Mouse (Mus musculus) megakaryocyte, embryonic 14.5 days (primary cell): ENCODE results near the gene Ttc21a. TPM values are rescaled to one million over a fixed set of nuclear protein-coding genes. Genes with fewer than 3 reads are reported as not detected.

Experiments used
- H3K27me3 ChIP-seq: replicated peaks from 2 replicates; pipeline ENCODE3; 2012; ENCODE audit warnings: inconsistent platforms
- H3K36me3 ChIP-seq: replicated peaks from 2 replicates; pipeline ENCODE3; 2012; ENCODE audit warnings: low read length, inconsistent platforms, mixed read lengths
- H3K4me1 ChIP-seq: 2 replicates; pipeline ENCODE4 v1.6.1; 2012; ENCODE audit warnings: inconsistent platforms
- H3K4me3 ChIP-seq: replicated peaks from 2 replicates; pipeline ENCODE3; 2012; ENCODE audit warnings: moderate library complexity, mild to moderate bottlenecking, inconsistent platforms
- H3K9me3 ChIP-seq: 2 replicates; pipeline ENCODE4 v1.6.1; 2012; ENCODE audit warnings: inconsistent platforms
- FLI1 ChIP-seq: IDR thresholded peaks from 2 replicates; pipeline ENCODE4 v1.6.1; 2012; ENCODE audit warnings: low read length, inconsistent platforms, mixed read lengths
- GATA1 ChIP-seq: IDR thresholded peaks from 3 replicates; pipeline ENCODE4 v1.6.1; 2012; ENCODE audit warnings: mixed read lengths, low read length, inconsistent platforms, borderline replicate concordance
- polyA plus RNA-seq: library from polyadenylated mRNA; stranded (reverse); fragments of >175 nt; gene quantifications from 2 replicates; pipeline ENCODE4 v1.2.3, GENCODE M21; 2012; ENCODE audit warnings: low replicate concordance; ENCODE audit not compliant: insufficient read depth

Gene Ttc21a
- polyA plus RNA-seq = 0.26 TPM in 1 of 2 replicates, not detected in the other

GRCm38 (mm10) chr9:119937005-119937773 lies at the start of gene Ttc21a, which contains the start of gene Gorasp1:
Gene Ttc21a, plus strand, starts transcription at chr9:119937606.
Gene Gorasp1, minus strand, starts transcription at chr9:119937565.
- Histone ChIP-seq H3K4me1 (peaks cover 73% of the 10 kb centered on the region), H3K9me3 (no peaks in the 10 kb centered on the region), H3K36me3 (peaks cover 26% of the 10 kb centered on the region), H3K4me3 (peak within 1 kb of the TSS; percentile 98), H3K27me3 (peaks cover 13% of the 10 kb centered on the region)
- TF ChIP-seq FLI1 = 0 out of 2 replicates have a peak, but pooled peaks have one; percentile 9
- no peak for TF ChIP-seq GATA1

DNA sequence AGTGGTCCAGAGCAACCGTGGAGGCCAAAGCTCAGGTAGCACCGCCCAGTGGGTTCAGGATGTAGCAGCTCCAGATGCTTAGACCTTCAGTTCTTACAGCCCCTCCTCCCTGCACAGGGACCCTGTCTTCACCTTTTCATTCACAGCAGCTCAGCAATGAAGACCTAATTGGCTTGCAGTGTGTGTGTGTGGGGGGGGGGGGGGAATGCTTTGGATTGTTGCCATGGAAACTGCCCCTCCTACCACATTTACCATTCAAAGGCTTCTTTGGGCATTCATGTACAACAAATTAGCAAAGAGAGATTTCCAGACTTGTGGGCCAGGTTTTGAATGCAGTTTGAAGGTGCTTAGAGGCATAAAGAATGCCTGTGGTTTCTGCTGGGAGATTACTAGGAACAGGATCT lies 48.6 kb upstream of the Ttc21a start:
- Histone ChIP-seq H3K4me1 (peaks cover 6% of the 10 kb centered on the region), H3K4me3 (no peak overlapping the region), H3K9me3 (peaks cover 12% of the 10 kb centered on the region), H3K27me3 (peaks cover 1% of the 10 kb centered on the region), H3K36me3 (peaks cover 4% of the 10 kb centered on the region)
- TF ChIP-seq GATA1 (no peak), FLI1 (no peak)

DNA sequence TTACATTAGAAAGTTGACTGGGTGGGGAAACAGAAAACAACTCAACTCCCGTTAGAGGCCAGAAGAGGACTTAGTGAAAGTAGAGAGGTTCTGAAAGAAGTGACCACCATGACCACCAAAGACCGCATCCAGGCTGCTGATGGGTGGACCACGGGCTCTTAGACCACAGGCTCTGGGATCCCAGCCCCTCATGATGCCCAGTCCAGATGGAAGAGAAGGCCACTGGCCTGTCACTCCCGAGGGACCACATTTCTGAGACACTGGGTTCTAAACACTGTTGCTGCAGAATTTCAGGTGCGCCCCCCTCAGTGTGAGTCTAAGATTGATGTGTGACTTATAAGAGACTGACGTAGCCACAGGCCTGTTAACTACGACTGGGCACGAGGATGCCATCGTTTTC lies 48.0 kb upstream of the Ttc21a start:
- Histone ChIP-seq H3K9me3 (peaks cover 12% of the 10 kb centered on the region), H3K4me3 (no peak overlapping the region), H3K27me3 (peaks cover 1% of the 10 kb centered on the region), H3K4me1 (peaks cover 12% of the 10 kb centered on the region), H3K36me3 (peaks cover 4% of the 10 kb centered on the region)
- TF ChIP-seq GATA1 = no peak
- TF ChIP-seq FLI1 = no peak

DNA sequence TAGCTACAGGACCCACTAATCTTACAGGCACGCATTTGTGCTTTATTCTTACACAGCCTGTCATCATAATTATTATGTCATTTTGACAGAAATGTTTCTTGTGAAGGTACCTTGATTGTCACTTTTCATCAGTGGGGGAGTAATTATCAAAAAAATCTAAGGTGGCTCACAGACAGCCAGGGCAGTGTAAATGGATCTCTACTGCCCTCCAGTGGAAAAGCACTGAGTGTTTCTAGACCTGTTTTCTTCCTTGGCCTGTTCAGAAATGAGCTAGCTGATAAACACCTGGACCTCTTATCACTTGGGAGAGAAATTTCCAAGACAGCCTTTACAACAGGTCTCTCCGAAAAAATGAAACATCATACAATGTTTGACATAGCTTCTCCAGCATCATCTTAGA lies 46.7 kb upstream of the Ttc21a start:
- Histone ChIP-seq H3K4me3 (no peak overlapping the region), H3K9me3 (peaks cover 12% of the 10 kb centered on the region), H3K27me3 (peaks cover 1% of the 10 kb centered on the region), H3K4me1 (peaks cover 17% of the 10 kb centered on the region), H3K36me3 (peaks cover 4% of the 10 kb centered on the region)
- TF ChIP-seq FLI1 (no peak), GATA1 (no peak)

DNA sequence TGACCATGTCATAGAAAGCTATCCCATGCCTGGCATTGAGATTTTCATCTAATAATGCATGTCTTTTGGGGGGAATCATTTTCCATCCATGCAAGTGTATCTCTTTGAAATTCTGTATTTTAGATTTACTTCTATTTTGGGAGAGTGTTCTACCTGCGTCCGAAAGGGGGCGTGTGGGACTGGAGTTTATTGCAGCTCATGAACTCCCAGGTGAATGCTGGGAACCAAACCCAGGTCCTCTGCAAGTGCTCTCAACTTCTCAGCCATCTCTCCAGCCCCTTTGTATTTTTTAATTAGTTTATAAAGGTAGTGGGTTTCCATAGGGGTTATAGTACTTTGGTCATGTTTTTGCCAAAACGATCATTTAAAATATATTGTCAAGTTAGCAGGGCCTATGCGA lies 43.5 kb upstream of the Ttc21a start:
- Histone ChIP-seq H3K27me3 (no peaks in the 10 kb centered on the region), H3K4me1 (peaks cover 45% of the 10 kb centered on the region)

GRCm38 (mm10) chr9:119894339-119895009 lies 42.9 kb upstream of the Ttc21a start, which contains the start of gene Wdr48:
Gene Wdr48, plus strand, starts transcription at chr9:119894878.
- TF ChIP-seq FLI1 = no peak; the same call in 1 of the 2 replicates
- TF ChIP-seq GATA1 = no peak
- Histone ChIP-seq H3K9me3 (peaks cover 12% of the 10 kb centered on the region), H3K4me3 (peak within 1 kb of the TSS; percentile 93), H3K36me3 (peaks cover 19% of the 10 kb centered on the region), H3K27me3 (no peaks in the 10 kb centered on the region), H3K4me1 (peaks cover 51% of the 10 kb centered on the region)

More for the DNA sequence above, 43.5 kb upstream of the Ttc21a start:
- H3K36me3 ChIP-seq = peaks cover 19% of the 10 kb centered on the region
- H3K9me3 ChIP-seq = peaks cover 12% of the 10 kb centered on the region
- H3K4me3 ChIP-seq = peak overlapping the region; percentile 93
- TF ChIP-seq GATA1 (no peak), FLI1 (no peak)

- H3K36me3 ChIP-seq = peaks cover 21% of the 10 kb centered on the region
- H3K4me3 ChIP-seq = peak overlapping the region; percentile 93
- H3K27me3 ChIP-seq = no peaks in the 10 kb centered on the region
- peaks cover 12% of the 10 kb centered on the region for H3K9me3 ChIP-seq
- no peak for TF ChIP-seq FLI1
- no peak for TF ChIP-seq GATA1
- peaks cover 58% of the 10 kb centered on the region for H3K4me1 ChIP-seq
Measured at GRCm38 (mm10) chr9:119895040-119895721, 42.2 kb upstream of the Ttc21a start.

DNA sequence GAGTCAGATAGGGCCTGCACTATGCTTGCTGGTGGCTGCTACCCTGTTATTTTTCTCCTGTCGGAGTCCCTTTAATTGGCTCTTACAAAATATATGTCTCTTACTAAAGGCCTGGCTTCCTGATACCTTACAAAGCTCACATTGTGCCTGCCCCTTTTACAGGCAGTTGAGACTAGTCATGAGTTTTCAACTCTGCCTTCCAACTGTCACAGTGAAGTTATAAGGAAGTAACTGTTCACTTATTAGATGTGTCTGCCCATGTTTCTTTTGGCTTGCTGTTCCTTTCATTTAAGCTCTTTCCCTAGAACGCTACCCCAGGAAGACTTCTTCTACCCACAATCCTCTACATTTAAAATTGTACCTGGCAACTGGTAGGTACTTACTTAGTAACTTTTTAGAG lies 38.0 kb upstream of the Ttc21a start:
- no peak for TF ChIP-seq GATA1
- no peak for TF ChIP-seq FLI1
- Histone ChIP-seq H3K9me3 (no peaks in the 10 kb centered on the region), H3K4me1 (peaks cover 57% of the 10 kb centered on the region), H3K4me3 (no peak overlapping the region), H3K27me3 (no peaks in the 10 kb centered on the region), H3K36me3 (peaks cover 50% of the 10 kb centered on the region)

- no peak for TF ChIP-seq GATA1
- TF ChIP-seq FLI1 = no peak
- H3K4me1 ChIP-seq = peaks cover 32% of the 10 kb centered on the region
- no peaks in the 10 kb centered on the region for H3K9me3 ChIP-seq
- H3K36me3 ChIP-seq = peaks cover 74% of the 10 kb centered on the region
- H3K4me3 ChIP-seq = no peak overlapping the region
- H3K27me3 ChIP-seq = no peaks in the 10 kb centered on the region
Measured at GRCm38 (mm10) chr9:119902410-119903151, 34.8 kb upstream of the Ttc21a start.
